Mouse (Mus musculus): ENCODE results near the gene Dcaf5.

DNA sequence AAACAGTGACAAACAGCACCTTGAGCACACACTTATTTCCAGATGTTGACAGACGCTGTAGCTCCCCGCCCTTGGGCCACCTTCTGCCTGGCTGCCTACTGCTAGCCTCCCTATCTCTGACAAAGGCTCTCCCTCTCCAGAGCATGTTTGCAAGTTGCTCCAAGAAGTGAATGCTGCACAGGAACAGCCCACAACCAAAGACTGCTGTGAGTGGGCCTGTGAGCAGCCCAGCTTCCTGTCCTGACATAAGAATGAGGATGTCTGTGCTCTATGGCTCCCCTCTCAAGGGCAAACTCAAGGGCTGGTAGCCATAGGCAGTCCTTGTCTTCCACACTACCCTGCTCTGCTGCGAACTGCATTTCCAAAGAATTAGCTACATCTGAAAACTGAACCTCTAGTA, 71.1 kb downstream of the Dcaf5 start:
- TF ChIP-seq CTCF (conservative IDR thresholded peaks at IDR 0.05; ENCODE audit: insufficient read depth, insufficient read length, low read depth, low read length), result no peak
- TF ChIP-seq POLR2A (IDR thresholded peaks at IDR 0.05; ENCODE audit: low read depth, low read length), result no peak

Measured in kidney, adult 2 months (tissue).